ENCODE assay signal across 21 mouse cellular contexts in the genomic region with DNA sequence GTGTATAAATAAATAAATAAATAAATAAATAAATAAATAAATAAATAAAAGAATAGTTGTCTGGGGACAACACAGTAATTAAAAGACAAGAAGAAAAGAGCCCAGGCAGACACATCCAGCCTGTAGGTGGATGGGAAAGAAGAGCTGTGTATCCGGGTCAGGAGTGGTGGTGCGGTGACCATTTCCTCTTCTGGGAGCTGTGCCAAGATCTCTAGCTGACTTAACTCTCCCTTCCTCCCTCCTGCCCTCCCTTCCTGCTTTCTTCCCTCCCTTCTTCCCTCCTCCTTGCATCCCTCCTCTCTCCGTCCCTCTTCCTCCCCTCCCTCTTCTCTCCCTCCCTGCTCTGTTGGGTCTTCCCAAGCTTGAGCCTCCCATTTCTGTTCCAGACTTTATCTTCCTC.
A peak's percentile ranks its signal among the peaks of the same experiment; 100 is the strongest.
DNase-seq lines count a peak whose midpoint lies in the region; ATAC-seq and TF ChIP-seq lines count a peak whose summit lies in the region.
"Had no signal": no experiment of that assay in that cellular context is flagged by ENCODE, and none has a peak within 500 bp of the region (broad histone marks: within the 10 kb centered on the region; RNA-seq: fewer than 3 reads in every experiment).

No protein-coding gene starts in this region.

- H3K9ac ChIP-seq in kidney, postnatal 0 days (ENCODE audit: low read depth, low read length) = no peak overlapping the region
- H3K9ac ChIP-seq in kidney, embryonic 15.5 days = no peak overlapping the region
- H3K9ac ChIP-seq in lung, embryonic 15.5 days = no peak overlapping the region
- H3K9ac ChIP-seq: forebrain, embryonic 13.5 days; hindbrain, embryonic 14.5 days had no signal

- ATAC-seq in cerebellum, adult (ENCODE audit: insufficient number of reproducible peaks, low FRiP score, low TSS enrichment) = no peak
- ATAC-seq in kidney, postnatal 0 days (replicated peaks; ENCODE audit: low FRiP score, low read depth) = no peak
- ATAC-seq in kidney, embryonic 15.5 days (replicated peaks; ENCODE audit: low FRiP score) = no peak
- ATAC-seq in lung, embryonic 15.5 days (ENCODE audit: borderline replicate concordance, extremely low read depth, low FRiP score, low TSS enrichment) = 0 out of 2 replicates have a peak, but pooled peaks have one; percentile 31
- ATAC-seq: forebrain, embryonic 13.5 days; forebrain, embryonic 16.5 days; Patski had no signal

- H3K4me2 ChIP-seq in kidney, postnatal 0 days (ENCODE audit: low read length) = no peak overlapping the region
- H3K4me2 ChIP-seq in kidney, embryonic 15.5 days = no peak overlapping the region
- no peak overlapping the region for H3K4me2 ChIP-seq in lung, embryonic 15.5 days
- H3K4me2 ChIP-seq: forebrain, embryonic 13.5 days; heart, embryonic 11.5 days; hindbrain, embryonic 14.5 days had no signal

- no peaks in the 10 kb centered on the region for H3K4me1 ChIP-seq in kidney, postnatal 0 days (replicated peaks; ENCODE audit: insufficient read depth, low read length)
- no peaks in the 10 kb centered on the region for H3K4me1 ChIP-seq in kidney, embryonic 15.5 days
- H3K4me1 ChIP-seq in lung, embryonic 15.5 days = no peaks in the 10 kb centered on the region
- H3K4me1 ChIP-seq: forebrain, embryonic 10.5 days; forebrain, embryonic 13.5 days had no signal

- WGBS in kidney, postnatal 0 days = 49% methylated on average over 3 of the region's 3 CpGs
- WGBS in kidney, embryonic 15.5 days = 63% methylated on average over 3 of the region's 3 CpGs
- 16% methylated on average over 3 of the region's 3 CpGs for WGBS in lung, embryonic 15.5 days

- H3K4me3 ChIP-seq in kidney, postnatal 0 days (replicated peaks; ENCODE audit: low read depth, low read length) = no peak overlapping the region
- no peak overlapping the region for H3K4me3 ChIP-seq in kidney, embryonic 15.5 days (replicated peaks)
- H3K4me3 ChIP-seq in lung, embryonic 15.5 days = no peak overlapping the region
- H3K4me3 ChIP-seq: forebrain, embryonic 10.5 days; forebrain, embryonic 13.5 days; hindbrain, embryonic 10.5 days had no signal

- no peaks in the 10 kb centered on the region for H3K36me3 ChIP-seq in kidney, postnatal 0 days (ENCODE audit: insufficient read depth, low read length)
- no peaks in the 10 kb centered on the region for H3K36me3 ChIP-seq in kidney, embryonic 15.5 days
- H3K36me3 ChIP-seq in lung, embryonic 15.5 days = no peaks in the 10 kb centered on the region
- H3K36me3 ChIP-seq: forebrain, embryonic 10.5 days; hindbrain, embryonic 10.5 days had no signal

- no peaks in the 10 kb centered on the region for H3K27me3 ChIP-seq in kidney, postnatal 0 days (ENCODE audit: insufficient read depth, low read length)
- no peaks in the 10 kb centered on the region for H3K27me3 ChIP-seq in kidney, embryonic 15.5 days
- no peaks in the 10 kb centered on the region for H3K27me3 ChIP-seq in lung, embryonic 15.5 days
- H3K27me3 ChIP-seq: forebrain, embryonic 13.5 days; Patski had no signal

- no peak for TF ChIP-seq CTCF in kidney, postnatal 0 days (IDR thresholded peaks at IDR 0.05; ENCODE audit: low read depth)

- H3K9me3 ChIP-seq in kidney, postnatal 0 days (replicated peaks; ENCODE audit: low read length) = no peaks in the 10 kb centered on the region
- H3K9me3 ChIP-seq in kidney, embryonic 15.5 days (replicated peaks) = no peaks in the 10 kb centered on the region
- H3K9me3 ChIP-seq in lung, embryonic 15.5 days = no peaks in the 10 kb centered on the region
- H3K9me3 ChIP-seq: forebrain, embryonic 10.5 days; forebrain, embryonic 13.5 days; hindbrain, embryonic 10.5 days had no signal

- DNase-seq in cerebellum, postnatal 10 days = peak; percentile 44 to 57
- DNase-seq in kidney, postnatal 0 days (ENCODE audit: low spot score) = peak; percentile 7
- DNase-seq in lung, postnatal 25 days (ENCODE audit: low spot score) = no peak
- peak; percentile 29 for DNase-seq in retina, postnatal 1 day
- no peak for DNase-seq in retina, embryonic 14.5 days (ENCODE audit: low spot score)
- DNase-seq: adrenal gland, postnatal 10 days; cerebellum, adult 11-12 months; cerebellum, adult 8-10 months; gastrocnemius, postnatal 10 days; gastrocnemius, postnatal 36 days; heart, postnatal 36 days had no signal

- H3K27ac ChIP-seq in kidney, postnatal 0 days = no peak overlapping the region
- H3K27ac ChIP-seq in kidney, embryonic 15.5 days = no peak overlapping the region
- no peak overlapping the region for H3K27ac ChIP-seq in lung, embryonic 15.5 days
- H3K27ac ChIP-seq: forebrain, embryonic 10.5 days; forebrain, embryonic 13.5 days; hindbrain, embryonic 10.5 days; hindbrain, embryonic 14.5 days had no signal

Comparison
In these comparisons a context has a peak if more than half of its experiments do, and no peak if none do; other contexts are left out.
1. DNase-seq: peak in cerebellum, postnatal 10 days (2 of 2), kidney, postnatal 0 days (single experiment) and retina, postnatal 1 day (single experiment); none in lung, postnatal 25 days (single experiment) and retina, embryonic 14.5 days (single experiment).